Mouse (Mus musculus): ENCODE data around the gene Trim65. TPM values are rescaled to one million over a fixed set of nuclear protein-coding genes. Genes with fewer than 3 reads are reported as not detected.
A peak's percentile ranks its signal among the peaks of the same experiment; 100 is the strongest.
"Not testable (repeated sequence)": the region's sequence is repeated elsewhere in the genome, so short reads cannot be mapped to it uniquely, and the experiment has no call there.

Gene Trim65
- total RNA-seq, 2 experiments from 2014 or later = 7.3 to 8.2 TPM

DNA sequence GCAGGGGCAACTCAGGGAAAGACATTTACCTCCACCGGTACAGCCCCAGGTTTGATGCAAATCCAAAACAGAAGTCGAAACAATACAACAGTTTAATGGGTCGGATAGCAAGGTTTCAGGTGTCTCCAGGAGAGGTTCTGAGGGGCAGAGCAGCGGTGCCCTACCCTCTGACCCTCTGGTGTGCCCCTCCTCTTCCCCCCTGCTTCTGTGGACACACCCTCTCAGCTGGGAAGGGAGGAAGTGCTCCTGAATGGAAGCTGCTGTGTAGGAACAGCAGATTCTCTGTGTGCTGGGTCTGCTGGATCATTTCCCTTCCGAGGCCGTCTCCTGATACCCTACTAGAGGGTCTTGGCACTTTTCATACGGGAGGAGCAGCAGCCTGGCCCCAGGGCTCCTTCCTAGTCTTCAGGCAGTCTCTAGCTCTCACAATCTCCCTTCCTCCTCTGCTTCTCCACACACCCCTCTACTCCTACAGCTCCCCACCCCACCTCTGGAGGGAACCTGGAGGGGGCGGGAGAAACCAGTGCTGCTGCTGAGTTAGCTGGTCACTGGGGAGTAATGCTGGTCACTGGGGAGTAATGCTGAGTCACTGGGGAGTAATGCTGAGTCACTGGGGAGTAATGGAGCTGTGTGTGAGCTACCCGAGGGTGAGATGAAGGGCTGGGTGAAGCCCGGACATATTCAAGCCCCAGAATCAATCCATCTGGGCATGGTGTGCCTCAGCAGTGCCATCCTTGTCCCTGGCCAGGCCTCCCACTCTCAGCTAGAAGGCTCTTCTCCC is 11.5 kb upstream of the Trim65 start:
- intact Hi-C loops (cut with DNase I) = no loop called here
- no peak for DNase-seq

- intact Hi-C loops (cut with DNase I) = loop anchor here (1.0 to 10.0 kb wide), 2 partner anchors 82 to 326 kb away; partner anchors contain the start of gene Qrich2
- DNase-seq = peak; percentile 89 to 91
Observed at GRCm38 (mm10) chr11:116138468-116139138, 7.7 kb upstream of the Trim65 start, which contains the start of gene Mrpl38. TSS of gene Mrpl38 (minus strand) at chr11:116138868.

DNA sequence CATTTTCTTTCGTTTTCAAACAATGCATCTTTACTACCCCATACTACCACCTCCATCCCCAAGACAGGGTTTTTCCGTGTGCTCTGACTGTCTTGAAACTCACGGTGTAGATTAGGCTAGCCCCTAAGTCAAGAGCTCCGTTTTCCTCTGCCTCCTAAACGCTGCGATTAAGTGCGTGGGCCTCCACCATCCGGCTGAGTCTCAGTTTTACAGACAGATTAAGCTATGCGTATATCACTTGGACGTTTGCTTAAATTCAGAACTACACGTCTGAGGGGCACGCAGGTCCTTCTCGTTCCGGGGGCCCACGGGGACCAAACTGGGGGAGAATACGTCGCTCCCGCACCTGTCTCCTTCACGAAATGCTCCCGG is 7.2 kb upstream of the Trim65 start:
- DNase-seq = no peak
- intact Hi-C loops (cut with DNase I) = loop anchor here (10.0 kb wide), 1 partner anchor 327 kb away; the partner anchor contains the start of gene Qrich2

DNA sequence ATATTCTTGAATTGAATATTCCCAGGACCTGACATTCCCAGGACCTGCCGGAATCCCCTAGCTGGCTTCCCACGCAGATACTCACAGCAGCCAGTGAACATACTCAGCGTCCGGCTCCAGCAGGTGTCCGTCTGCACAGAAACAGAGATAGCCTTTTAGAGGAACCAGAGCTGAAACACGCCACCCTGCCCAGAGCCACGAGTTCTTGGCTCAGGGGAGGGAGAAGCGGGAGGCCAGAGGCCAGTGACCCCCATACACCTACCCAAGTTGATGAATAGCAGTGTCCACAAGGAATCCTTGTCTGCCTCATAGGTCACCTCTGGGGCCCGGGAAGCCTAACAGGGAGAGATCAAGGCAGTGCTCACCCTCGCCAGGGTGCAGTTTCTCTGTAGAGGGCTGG is 3.2 kb upstream of the Trim65 start:
- no peak for DNase-seq
- intact Hi-C loops (cut with DNase I) = loop anchor here (5.0 to 10.0 kb wide), 2 partner anchors 197 to 331 kb away; partner anchors contain the start of gene Qrich2

GRCm38 (mm10) chr11:116133497-116133896 is 2.6 kb upstream of the Trim65 start:
- intact Hi-C loops (cut with DNase I) = loop anchor here (5.0 to 10.0 kb wide), 2 partner anchors 196 to 331 kb away; partner anchors contain the start of gene Qrich2
- DNase-seq = no peak

DNA sequence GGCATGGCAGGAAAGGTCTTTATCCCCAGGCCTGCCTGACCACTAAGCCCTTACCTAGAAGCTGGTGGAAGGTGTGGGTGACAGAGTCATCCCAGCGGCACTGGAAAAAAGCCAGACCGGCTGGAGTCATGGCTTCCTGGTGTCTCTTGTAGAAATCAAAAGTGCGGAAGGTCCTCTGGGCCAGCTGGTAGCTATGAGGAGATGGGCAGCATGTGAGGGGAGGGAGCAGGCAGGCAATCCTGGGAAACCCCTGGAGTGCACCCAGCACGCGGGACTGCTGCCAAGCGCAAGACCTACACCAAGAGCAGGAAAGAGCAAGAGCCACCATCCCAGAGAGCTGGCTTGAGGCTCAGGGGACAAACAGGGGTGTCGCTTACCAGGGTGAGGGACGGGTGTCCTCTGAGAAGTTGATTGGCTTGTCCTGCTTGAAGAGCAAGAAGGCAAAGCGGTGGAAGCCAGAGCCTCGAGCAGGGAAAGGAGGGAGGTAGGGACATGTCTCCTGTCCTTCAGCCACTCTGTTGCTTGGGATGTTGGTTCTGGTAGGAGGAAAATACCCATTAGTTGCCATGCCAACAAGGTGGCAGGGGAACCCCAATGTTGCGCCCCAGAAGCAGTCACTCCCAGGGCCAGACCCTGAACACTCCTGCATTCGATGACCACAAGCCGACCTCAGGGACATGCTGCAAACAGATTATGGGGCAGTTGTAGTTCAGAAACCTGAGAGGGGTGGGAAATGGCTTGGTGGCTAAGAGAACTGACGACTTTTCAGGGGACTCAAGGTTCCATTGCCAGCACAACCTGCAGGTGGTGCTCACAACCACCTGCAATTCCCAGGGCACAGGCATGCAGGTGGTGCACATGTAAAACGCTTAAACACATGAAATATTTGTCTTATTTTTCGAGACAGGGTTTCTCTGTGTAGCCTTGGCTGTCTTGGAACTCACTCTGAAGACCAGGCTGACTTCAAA is 1.7 kb upstream of the Trim65 start:
- DNase-seq = peak in 1 of 2 experiments; percentile 37

DNA sequence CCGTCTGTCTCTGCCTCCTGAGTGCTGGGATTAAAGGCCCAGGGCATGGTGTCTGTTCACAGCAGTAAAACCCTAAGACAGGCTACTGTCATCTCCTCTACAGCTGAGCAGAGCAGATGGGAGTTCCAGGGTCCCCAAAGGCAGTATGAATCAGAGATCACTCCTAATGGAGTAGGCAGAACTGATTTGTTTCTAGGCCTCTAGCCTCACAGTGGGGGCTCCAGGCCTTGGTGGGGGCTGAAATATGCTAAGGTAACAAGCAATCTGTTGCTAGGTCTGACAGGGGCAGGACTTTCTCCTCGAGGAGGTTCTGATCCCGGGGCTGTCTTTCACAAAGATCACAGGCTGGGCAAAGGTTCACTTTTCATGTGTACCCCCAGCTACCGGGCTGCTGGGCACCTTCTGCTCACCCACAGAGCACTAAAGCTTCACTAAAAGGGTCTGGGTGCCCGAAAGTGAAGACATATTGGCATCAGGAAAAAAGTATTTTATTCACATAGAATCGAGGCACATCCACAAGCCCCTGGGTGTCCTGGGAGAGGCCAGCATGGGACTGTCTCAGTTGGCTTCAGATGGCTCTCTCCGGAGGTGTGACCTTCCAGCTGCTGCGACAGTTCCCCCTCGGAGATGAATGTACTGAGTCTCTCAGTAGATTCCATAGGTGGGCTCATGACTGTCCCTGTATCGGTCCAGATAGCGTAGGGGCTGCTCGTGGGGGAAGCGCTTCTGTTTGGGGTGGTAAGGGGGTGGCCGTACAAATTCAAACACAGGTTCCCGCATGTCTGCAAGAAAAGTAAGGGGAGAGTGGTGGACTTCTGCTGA is 632 bp upstream of the Trim65 start:
- DNase-seq = no peak
- intact Hi-C loops (cut with DNase I) = loop anchor here (2.0 to 10.0 kb wide), 3 partner anchors 101 to 333 kb away; partner anchors contain the start of genes Qrich2 and Unk

More for the DNA sequence above, 1.7 kb upstream of the Trim65 start:
- intact Hi-C loops (cut with DNase I) = loop anchor here (5.0 to 10.0 kb wide), 2 partner anchors 195 to 332 kb away; partner anchors contain the start of gene Qrich2

DNA sequence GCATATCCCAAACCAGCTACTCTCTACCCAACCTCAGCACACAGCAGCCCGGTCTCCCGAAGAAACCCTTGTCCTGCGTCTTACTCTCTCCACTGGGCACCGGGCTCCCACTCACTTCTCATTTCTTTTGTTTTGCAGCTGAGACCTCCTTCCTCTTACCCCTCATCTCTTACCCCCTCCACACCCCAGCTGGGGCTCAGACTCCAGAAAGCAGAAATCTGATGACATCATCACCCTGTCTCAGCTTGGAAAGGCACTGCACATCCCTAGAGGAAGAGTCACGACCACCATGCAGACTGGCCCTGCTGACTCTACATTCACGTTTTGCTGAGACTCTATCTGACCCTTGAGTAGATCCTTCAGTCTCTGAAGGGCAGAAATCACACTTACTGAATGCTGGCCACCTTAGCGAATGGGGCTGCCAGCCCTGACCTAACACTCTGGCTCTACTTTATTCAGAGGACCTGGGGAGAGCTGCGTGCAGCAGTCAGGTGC is 888 bp downstream of the Trim65 start:
- intact Hi-C loops (cut with DNase I) = loop anchor here (1.0 to 10.0 kb wide), 5 partner anchors 19 to 335 kb away; partner anchors contain the start of genes Qrich2 and Unk

GRCm38 (mm10) chr11:116129091-116129790 is 1.7 kb downstream of the Trim65 start:
- no peak for DNase-seq
- intact Hi-C loops (cut with DNase I) = loop anchor here (1.0 to 2.0 kb wide), 2 partner anchors 18 to 41 kb away; no protein-coding TSS in a partner anchor

More for the DNA sequence above, 888 bp downstream of the Trim65 start:
- DNase-seq = no peak

DNA sequence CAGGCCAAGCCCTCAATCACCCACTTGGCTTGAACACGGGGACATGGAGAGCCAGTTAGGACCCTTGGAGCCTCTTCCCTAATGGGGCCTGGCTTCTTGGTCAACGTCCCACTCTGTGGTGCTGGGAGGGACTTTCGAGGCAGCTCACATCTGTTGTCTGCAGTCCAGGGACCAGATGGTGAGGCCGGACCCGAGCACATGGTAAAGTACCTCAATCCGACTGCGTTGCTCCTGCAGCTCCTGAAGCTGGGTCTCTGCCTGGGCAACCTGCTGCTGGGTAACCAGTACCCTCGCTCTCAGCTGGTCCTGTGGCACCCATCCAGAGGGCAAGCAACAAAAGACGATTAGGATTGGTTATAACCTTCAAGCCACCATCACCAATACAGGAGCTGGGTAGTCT is 2.9 kb downstream of the Trim65 start:
- intact Hi-C loops (cut with DNase I) = loop anchor here (2.0 kb wide), 1 partner anchor 17 kb away; no protein-coding TSS in a partner anchor
- DNase-seq = peak in 1 of 2 experiments; percentile 37

DNA sequence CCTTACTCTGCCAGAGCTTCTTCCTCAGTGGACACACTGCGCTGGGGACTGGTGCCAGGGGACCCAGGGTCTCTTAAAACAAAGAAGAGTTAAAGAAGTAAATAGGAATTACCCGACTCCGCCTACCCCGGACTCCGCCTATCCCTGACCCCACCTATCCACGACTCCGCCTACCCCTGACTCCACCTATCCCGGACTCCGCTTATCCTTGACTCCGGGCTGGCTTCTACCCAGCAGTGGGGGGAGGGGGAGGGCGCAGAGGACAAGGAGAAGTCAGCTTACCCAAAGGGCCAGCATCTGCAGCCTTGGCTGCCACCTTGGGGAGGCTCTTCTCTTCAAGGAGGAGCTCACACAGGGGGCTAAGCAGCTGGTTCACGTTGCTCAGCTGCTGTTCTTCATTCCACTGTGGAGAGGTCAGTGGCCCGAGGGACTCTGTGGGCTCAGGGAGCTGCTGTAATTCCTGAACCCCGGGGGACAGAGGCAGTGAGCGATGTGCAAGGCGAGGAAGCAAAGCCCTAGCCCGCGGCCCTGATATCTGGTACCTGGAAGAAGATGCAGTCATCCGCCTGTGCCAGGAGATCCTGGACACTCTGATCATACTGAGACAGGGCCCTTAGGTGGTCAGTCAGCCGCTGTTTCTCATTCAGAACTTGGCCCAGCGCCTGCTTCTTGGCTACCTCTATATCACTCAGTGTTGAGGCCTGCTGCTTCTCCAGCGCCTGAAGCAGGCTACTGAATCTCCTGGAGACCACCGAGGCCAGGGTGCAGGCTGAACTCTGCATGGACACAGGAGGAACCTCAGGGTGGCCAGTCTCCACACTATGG is 3.6 kb downstream of the Trim65 start, which contains the start of gene Trim47:
Gene Trim47 (minus strand): TSS at position 55 of the 825 bp plus-strand sequence.
- peak; percentile 79 to 90 for DNase-seq

DNA sequence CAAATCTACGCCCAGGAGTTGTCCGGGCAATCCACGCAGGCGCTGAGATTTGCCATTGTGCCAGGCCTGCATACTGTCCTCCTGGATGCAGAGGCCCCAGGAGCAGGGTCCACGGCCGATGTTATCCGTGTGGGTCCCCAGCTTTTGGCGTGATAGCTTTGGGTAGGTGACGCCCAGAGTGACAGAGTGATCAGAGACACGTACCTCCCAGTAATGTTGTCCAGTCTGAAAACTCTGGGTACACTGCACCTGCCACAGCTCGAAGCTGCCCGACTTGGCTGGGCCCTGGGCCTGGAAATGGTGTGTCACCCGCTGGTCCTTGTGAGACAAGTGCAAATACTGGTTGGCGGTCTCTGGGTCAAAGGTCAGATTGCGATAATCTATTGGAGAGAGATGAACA is 4.7 kb downstream of the Trim65 start:
- DNase-seq = no peak
- intact Hi-C loops (cut with DNase I) = no loop called here

More for the DNA sequence above, 3.6 kb downstream of the Trim65 start, which contains the start of gene Trim47:
- intact Hi-C loops (cut with DNase I) = no loop called here

DNA sequence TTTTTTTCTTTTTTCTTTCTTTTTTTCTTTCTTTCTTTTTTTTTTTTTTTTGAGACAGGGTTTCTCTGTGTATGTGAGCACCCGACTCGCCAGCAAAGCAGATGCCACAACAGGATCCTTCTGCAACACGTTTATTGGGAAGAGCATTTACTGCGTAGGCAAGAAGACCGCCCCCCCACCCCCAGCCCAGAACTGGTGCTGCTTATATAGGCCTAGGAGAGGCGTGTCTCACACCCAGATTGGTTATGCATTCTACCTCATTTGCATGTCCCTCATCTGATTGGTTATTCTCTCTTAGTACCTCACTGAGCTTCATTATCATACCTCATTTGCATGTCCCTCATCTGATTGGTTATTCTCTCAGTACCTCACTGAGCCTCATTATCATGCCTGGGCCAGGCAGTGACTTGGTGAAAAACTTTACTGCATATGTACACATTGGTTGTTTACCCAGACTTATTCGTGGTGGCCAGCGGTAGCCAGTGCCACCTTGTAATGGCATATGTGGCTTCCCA is 9.1 kb downstream of the Trim65 start:
- intact Hi-C loops (cut with DNase I); DNase-seq: not testable (repeated sequence)

DNA sequence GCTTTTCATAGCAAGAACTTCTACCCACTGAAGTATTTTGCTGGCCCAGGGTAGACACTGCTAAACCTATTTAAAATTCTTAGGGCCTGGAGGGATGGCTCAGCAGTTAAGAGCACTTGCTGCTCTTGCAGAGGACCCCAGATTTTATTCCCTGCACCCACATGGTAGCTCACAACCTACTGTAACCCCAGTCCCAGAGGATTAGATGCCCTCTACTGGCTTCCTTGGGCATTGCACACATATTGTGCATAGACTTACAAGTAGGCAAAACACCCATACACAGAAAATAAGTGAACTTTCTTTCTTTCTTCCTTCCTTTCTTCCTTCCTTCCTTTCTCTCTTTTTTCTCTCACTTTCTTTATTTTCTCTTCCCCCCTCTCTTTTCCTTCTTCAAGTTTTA is 13.1 kb downstream of the Trim65 start:
- intact Hi-C loops (cut with DNase I) = no loop called here
- peak in 1 of 2 experiments; percentile 32 for DNase-seq

- no peak for DNase-seq
- intact Hi-C loops (cut with DNase I) = no loop called here
Observed at GRCm38 (mm10) chr11:116117241-116117640, 13.7 kb downstream of the Trim65 start.

- no peak for DNase-seq
- intact Hi-C loops (cut with DNase I) = loop anchor here (2.0 kb wide), 1 partner anchor 17 kb away; no protein-coding TSS in a partner anchor
Observed at GRCm38 (mm10) chr11:116111611-116112203, 19.2 kb downstream of the Trim65 start.
